Mouse (Mus musculus) liver, embryonic 14.5 days (tissue): Measurements from ENCODE around the gene Klhl36.

ENCODE experiments used
- CTCF ChIP-seq: IDR thresholded peaks from 2 replicates; pipeline ENCODE4 v1.5.1; 2016; ENCODE audit warnings: antibody characterized with exemption, low read depth, control low read depth
- EP300 ChIP-seq: IDR thresholded peaks from 2 replicates; pipeline ENCODE4 v1.6.1; 2016; ENCODE audit warnings: antibody characterized with exemption, low read depth

DNA sequence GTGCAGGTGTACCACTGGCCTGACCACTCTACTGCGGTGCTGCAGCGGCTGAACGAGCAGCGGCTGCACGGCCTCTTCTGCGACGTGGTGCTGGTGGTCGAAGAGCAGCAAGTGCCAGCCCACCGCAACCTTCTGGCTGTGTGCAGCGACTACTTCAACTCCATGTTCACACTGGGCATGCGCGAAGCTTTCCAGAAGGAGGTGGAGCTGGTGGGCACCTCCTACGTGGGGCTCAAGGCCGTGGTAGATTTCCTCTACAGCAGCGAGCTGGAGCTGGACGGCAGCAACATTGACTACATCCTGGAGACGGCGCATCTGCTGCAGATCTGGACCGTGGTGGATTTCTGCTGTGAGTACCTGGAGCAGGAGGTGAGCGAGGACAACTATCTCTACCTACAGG lies 7.5 kb downstream of the Klhl36 start:
- TF ChIP-seq CTCF (no peak), EP300 (no peak)
